Mouse (Mus musculus) monocyte, adult 5-6 weeks (primary cell): ENCODE data around the gene Ccdc189. TPM values are rescaled to one million over a fixed set of nuclear protein-coding genes. Genes with fewer than 3 reads are reported as not detected.

Source experiments
- ATAC-seq: fragments of 153-309, 156-312 bp; replicated peaks from 2 replicates; pipeline ENCODE4 v1.8.0; 2017; ENCODE audit warnings: mild to moderate bottlenecking; ENCODE audit not compliant: low TSS enrichment, insufficient number of reproducible peaks, severe bottlenecking, poor library complexity, low FRiP score
- total RNA-seq: library from RNA; stranded (forward); fragments of 200-1000, 200-491, 200-594 nt; gene quantifications from 3 replicates; pipeline ENCODE4 v1.2.3, GENCODE M21; 2017

Ccdc189 gene
- total RNA-seq, 1 experiment from 2014 or later, result 2.8 TPM

DNA sequence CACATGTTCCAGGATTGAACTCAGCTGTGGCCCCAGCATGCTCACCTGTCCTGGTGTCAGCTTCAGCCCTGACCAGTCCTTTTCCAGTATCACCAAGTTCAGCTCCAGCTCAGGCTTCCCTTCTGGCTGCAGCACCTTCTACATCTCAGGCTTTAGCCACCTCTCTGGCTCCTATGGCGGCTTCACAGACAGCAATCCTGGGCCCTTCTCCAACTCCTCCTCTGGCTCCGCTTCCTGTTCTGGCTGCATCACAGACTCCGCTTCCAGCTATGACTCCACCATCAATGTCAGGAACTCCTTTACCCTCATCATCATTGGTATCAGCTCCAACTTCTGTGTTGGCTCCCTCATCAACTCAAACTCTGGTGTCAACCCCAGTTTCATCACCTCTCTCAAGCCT lies 46.7 kb downstream of the Ccdc189 start:
- ATAC-seq, result no peak

Other genes starting within 250 kb of the Ccdc189 start
- 1.8 to 3.4 TPM (median 2.9 TPM) in 3 replicates for gene Zfp768, start 243.0 kb downstream of the Ccdc189 start, total RNA-seq
- 5.8 to 16.3 TPM (median 10.1 TPM) in 3 replicates for gene Zfp747, start 212.5 kb downstream of the Ccdc189 start, total RNA-seq
- 0.95 to 4.5 TPM (median 2.6 TPM) in 3 replicates for gene 9130019O22Rik, start 201.4 kb downstream of the Ccdc189 start, total RNA-seq
- 2.1 to 2.3 TPM (median 2.2 TPM) in 3 replicates for gene E430018J23Rik, start 195.0 kb downstream of the Ccdc189 start, total RNA-seq
- gene Zfp764, start 181.8 kb downstream of the Ccdc189 start, total RNA-seq, result 7.7 to 12.5 TPM (median 10.0 TPM) in 3 replicates
- gene Zfp688, start 166.5 kb downstream of the Ccdc189 start, total RNA-seq, result 12.4 to 15.5 TPM (median 13.3 TPM) in 3 replicates
- 1.4 to 2.8 TPM (median 1.9 TPM) in 3 replicates for gene Zfp689, start 139.4 kb downstream of the Ccdc189 start, total RNA-seq
- gene Prr14, start 129.0 kb downstream of the Ccdc189 start, total RNA-seq, result 63.5 to 76.8 TPM (median 69.4 TPM) in 3 replicates
- gene Fbrs, start 109.4 kb downstream of the Ccdc189 start, total RNA-seq, result 27.9 to 55.8 TPM (median 33.5 TPM) in 3 replicates
- 12.3 to 47.6 TPM (median 26.1 TPM) in 3 replicates for gene Srcap, start 76.6 kb downstream of the Ccdc189 start, total RNA-seq
- gene Gm42715, start 69.0 kb downstream of the Ccdc189 start, total RNA-seq, result 2.3 to 18.1 TPM (median 5.0 TPM) in 3 replicates
- gene Tmem265, start 27.2 kb downstream of the Ccdc189 start, total RNA-seq, result 4.3 to 14.7 TPM (median 5.7 TPM) in 3 replicates
- gene Phkg2, start 15.3 kb downstream of the Ccdc189 start, total RNA-seq, result 58.5 to 75.1 TPM (median 73.4 TPM) in 3 replicates
- 67.4 to 77.5 TPM (median 69.4 TPM) in 3 replicates for gene Rnf40, start 172 bp upstream of the Ccdc189 start, total RNA-seq
- gene Zfp629, start 27.2 kb upstream of the Ccdc189 start, total RNA-seq, result 1.7 to 7.4 TPM (median 2.3 TPM) in 3 replicates
- gene Bcl7c, start 120.3 kb upstream of the Ccdc189 start, total RNA-seq, result 22.5 to 27.9 TPM (median 23.5 TPM) in 3 replicates
- gene Ctf1, start 124.1 kb upstream of the Ccdc189 start, total RNA-seq, result not detected in 3 replicates
- 0.64 to 0.76 TPM in 2 of 3 replicates, not detected in the other for gene Ctf2, start 143.6 kb upstream of the Ccdc189 start, total RNA-seq
- 2.1 to 8.5 TPM (median 3.1 TPM) in 3 replicates for gene Fbxl19, start 155.9 kb upstream of the Ccdc189 start, total RNA-seq
- 31.9 to 44.5 TPM (median 35.2 TPM) in 3 replicates for gene Orai3, start 181.2 kb upstream of the Ccdc189 start, total RNA-seq
- gene Setd1a, start 188.1 kb upstream of the Ccdc189 start, total RNA-seq, result 5.2 to 14.9 TPM (median 7.7 TPM) in 3 replicates
- gene Gm49388, start 197.0 kb upstream of the Ccdc189 start, total RNA-seq, result 0.87 to 3.2 TPM (median 2.2 TPM) in 3 replicates
- gene Hsd3b7, start 212.0 kb upstream of the Ccdc189 start, total RNA-seq, result 8.6 to 11.1 TPM (median 9.4 TPM) in 3 replicates
- 98.1 to 120 TPM (median 102 TPM) in 3 replicates for gene Stx4a, start 235.7 kb upstream of the Ccdc189 start, total RNA-seq
- 0.11 TPM in 1 of 3 replicates, not detected in the others for gene Stx1b, start 236.0 kb upstream of the Ccdc189 start, total RNA-seq